Mouse (Mus musculus) liver, embryonic 14.5 days (tissue): ENCODE results near the gene Bmpr1b. TPM values are rescaled to one million over a fixed set of nuclear protein-coding genes. Genes with fewer than 3 reads are reported as not detected.

Experiments used
- ATAC-seq: fragments of 200-750 bp; cut with Nextera tagmentation; 2 replicates; pipeline ENCODE4 v1.8.0; 2017; ENCODE audit warnings: moderate number of reproducible peaks, mild to moderate bottlenecking, moderate library complexity; ENCODE audit not compliant: insufficient read depth
- DNase-seq, 3 experiments: peaks; one replicate each; pipeline ENCODE4 v3.0.0-alpha.2; 2012 to 2013; ENCODE audit warnings: low read depth in 3 of 3, low spot score in 3 of 3
- H3K27ac ChIP-seq: fragments of 300-500 bp; sonication (generic); 2 replicates; pipeline ENCODE4 v1.5.1; 2014; ENCODE audit warnings: moderate library complexity, mild to moderate bottlenecking, control low read depth, inconsistent platforms
- H3K27me3 ChIP-seq: fragments of 300-500 bp; sonication (generic); 2 replicates; pipeline ENCODE4 v1.6.1; 2014; ENCODE audit warnings: mild to moderate bottlenecking, low read length, moderate library complexity; ENCODE audit not compliant: control insufficient read depth, insufficient read depth
- H3K36me3 ChIP-seq: fragments of 300-500 bp; sonication (generic); replicated peaks from 2 replicates; pipeline ENCODE4 v1.6.1; 2014; ENCODE audit warnings: low read depth; ENCODE audit not compliant: control insufficient read depth, insufficient read depth
- H3K4me1 ChIP-seq, 2 experiments: fragments of 200-500 bp in 1 of 2; fragments of 300-500 bp in 1 of 2; sonication (generic) in 1 of 2; replicated peaks; 2 replicates each; pipeline ENCODE4 v1.6.1; 2012 to 2014; ENCODE audit warnings: antibody characterized with exemption in 1 of 2, inconsistent platforms in 1 of 2, low read length in 1 of 2; ENCODE audit not compliant: control insufficient read depth in 2 of 2, insufficient read depth in 2 of 2
- H3K4me2 ChIP-seq: fragments of 300-500 bp; sonication (generic); 2 replicates; pipeline ENCODE4 v1.6.1; 2014; ENCODE audit warnings: low read depth, mild to moderate bottlenecking, control low read depth, moderate library complexity
- H3K4me3 ChIP-seq, 2 experiments: fragments of 200-500 bp in 1 of 2; fragments of 300-500 bp in 1 of 2; sonication (generic) in 1 of 2; 2 replicates each; pipeline ENCODE4 v1.5.1; 2012 to 2014; ENCODE audit warnings: low read depth in 2 of 2, low read length in 2 of 2, mild to moderate bottlenecking in 2 of 2, control low read depth in 1 of 2, inconsistent platforms in 1 of 2, moderate library complexity in 1 of 2; ENCODE audit not compliant: insufficient read depth in 1 of 2
- H3K9ac ChIP-seq: fragments of 300-500 bp; sonication (generic); replicated peaks from 2 replicates; pipeline ENCODE4 v1.6.1; 2014; ENCODE audit warnings: mild to moderate bottlenecking, control low read depth, moderate library complexity
- H3K9me3 ChIP-seq: fragments of 300-500 bp; sonication (generic); 2 replicates; pipeline ENCODE4 v1.6.1; 2016; ENCODE audit warnings: low read length, mixed read lengths; ENCODE audit not compliant: control insufficient read depth
- CTCF ChIP-seq: IDR thresholded peaks from 2 replicates; pipeline ENCODE4 v1.5.1; 2016; ENCODE audit warnings: antibody characterized with exemption, low read depth, control low read depth
- EP300 ChIP-seq: IDR thresholded peaks from 2 replicates; pipeline ENCODE4 v1.6.1; 2016; ENCODE audit warnings: antibody characterized with exemption, low read depth
- WGBS: fragments of 180-500 bp; shearing (Covaris S2); extraction: QIAGEN DNeasy Blood & Tissue Kit; methylation state at CpG from one replicate; pipeline ENCODE4 v1.1.7; 2014; ENCODE audit not compliant: insufficient replicate concordance; 5-methylcytosine and 5-hydroxymethylcytosine counted together
- polyA plus RNA-seq, 2 experiments: library from polyadenylated mRNA; depleted of rRNA in 1 of 2; stranded (reverse) in 1 of 2; unstranded in 1 of 2; fragments of >200 nt; fragmentation: Nextera tagmentation in 1 of 2; extraction: Ambion mirVana in 1 of 2; gene quantifications; 2 replicates each; pipeline versions ENCODE4 v1.2.1 to v1.2.3; 2012 to 2014

The Bmpr1b gene
- polyA plus RNA-seq, 2 experiments = 0.03 to 0.05 TPM

- DNase-seq (no peak), ATAC-seq (no peak)
- Histone ChIP-seq H3K27me3 (no peaks in the 10 kb centered on the region), H3K4me1 (no peaks in the 10 kb centered on the region), H3K9me3 (no peaks in the 10 kb centered on the region), H3K36me3 (no peaks in the 10 kb centered on the region), H3K4me3 (no peak overlapping the region), H3K9ac (no peak overlapping the region), H3K4me2 (no peak overlapping the region), H3K27ac (no peak overlapping the region)
- TF ChIP-seq CTCF (no peak), EP300 (no peak)
- 64% methylated on average over 1 of the region's 1 CpGs for WGBS
These were observed 245.8 kb downstream of the Bmpr1b start for GRCm38 (mm10) chr3:141923442-141923841.

GRCm38 (mm10) chr3:141921161-141921560 is 248.1 kb downstream of the Bmpr1b start:
- Histone ChIP-seq H3K36me3 (no peaks in the 10 kb centered on the region), H3K27ac (no peak overlapping the region), H3K9me3 (no peaks in the 10 kb centered on the region), H3K9ac (no peak overlapping the region), H3K4me2 (no peak overlapping the region), H3K4me3 (no peak overlapping the region), H3K27me3 (no peaks in the 10 kb centered on the region), H3K4me1 (no peaks in the 10 kb centered on the region)
- DNase-seq (no peak), ATAC-seq (no peak)
- WGBS = 45% methylated on average over 4 of the region's 4 CpGs
- TF ChIP-seq CTCF = no peak

- no peak overlapping the region for H3K9ac ChIP-seq
- H3K4me3 ChIP-seq = no peak overlapping the region
- H3K4me2 ChIP-seq = no peak overlapping the region
- no peak for TF ChIP-seq CTCF
- TF ChIP-seq EP300 = no peak
- WGBS = 59% methylated on average over 3 of the region's 3 CpGs
- no peak for DNase-seq
- H3K27ac ChIP-seq = no peak overlapping the region
- H3K27me3 ChIP-seq = no peaks in the 10 kb centered on the region
- H3K36me3 ChIP-seq = no peaks in the 10 kb centered on the region
- H3K9me3 ChIP-seq = no peaks in the 10 kb centered on the region
- no peaks in the 10 kb centered on the region for H3K4me1 ChIP-seq
- ATAC-seq = no peak
These were observed 249.6 kb downstream of the Bmpr1b start for GRCm38 (mm10) chr3:141919661-141920060.

GRCm38 (mm10) chr3:141917166-141917565 is 252.1 kb downstream of the Bmpr1b start:
- TF ChIP-seq CTCF (no peak), EP300 (no peak)

GRCm38 (mm10) chr3:141915995-141916394 is 253.2 kb downstream of the Bmpr1b start:
- ATAC-seq = no peak

More at GRCm38 (mm10) chr3:141917166-141917565, 252.1 kb downstream of the Bmpr1b start:
- Histone ChIP-seq H3K4me2 (no peak overlapping the region), H3K36me3 (no peaks in the 10 kb centered on the region), H3K4me1 (no peaks in the 10 kb centered on the region), H3K9me3 (no peaks in the 10 kb centered on the region), H3K9ac (no peak overlapping the region), H3K4me3 (no peak overlapping the region), H3K27ac (no peak overlapping the region), H3K27me3 (no peaks in the 10 kb centered on the region)
- ATAC-seq (no peak), DNase-seq (no peak)
- 45% methylated on average over 4 of the region's 4 CpGs for WGBS

More at GRCm38 (mm10) chr3:141915995-141916394, 253.2 kb downstream of the Bmpr1b start:
- no peak for TF ChIP-seq CTCF
- TF ChIP-seq EP300 = no peak
- Histone ChIP-seq H3K9me3 (no peaks in the 10 kb centered on the region), H3K36me3 (no peaks in the 10 kb centered on the region), H3K4me1 (no peaks in the 10 kb centered on the region), H3K27ac (no peak overlapping the region), H3K9ac (no peak overlapping the region), H3K27me3 (no peaks in the 10 kb centered on the region), H3K4me2 (no peak overlapping the region), H3K4me3 (no peak overlapping the region)
- no peak for DNase-seq
- WGBS = 67% methylated on average over 3 of the region's 3 CpGs
